Mouse (Mus musculus) intestine, postnatal 0 days (tissue): ENCODE measurements around the gene Hmox2. TPM values are rescaled to one million over a fixed set of nuclear protein-coding genes. Genes with fewer than 3 reads are reported as not detected.

ENCODE experiments used
- ATAC-seq: fragments of 200-750 bp; cut with Nextera tagmentation; 2 replicates; pipeline ENCODE4 v1.8.0; 2017; ENCODE audit warnings: mild to moderate bottlenecking, moderate TSS enrichment, moderate library complexity
- H3K27ac ChIP-seq: fragments of 300-500 bp; sonication (generic); 2 replicates; pipeline ENCODE4 v1.5.1; 2014; ENCODE audit warnings: mild to moderate bottlenecking, low read depth, low read length, moderate library complexity
- H3K27me3 ChIP-seq: fragments of 300-500 bp; sonication (generic); replicated peaks from 2 replicates; pipeline ENCODE4 v1.6.1; 2014; ENCODE audit warnings: low read length, mixed read lengths; ENCODE audit not compliant: control insufficient read depth, insufficient read depth
- H3K36me3 ChIP-seq: fragments of 300-500 bp; sonication (generic); 2 replicates; pipeline ENCODE4 v1.6.1; 2014; ENCODE audit warnings: mild to moderate bottlenecking, moderate library complexity; ENCODE audit not compliant: control insufficient read depth, insufficient read depth
- H3K4me1 ChIP-seq: fragments of 300-500 bp; sonication (generic); replicated peaks from 2 replicates; pipeline ENCODE4 v1.6.1; 2014; ENCODE audit warnings: antibody characterized with exemption, low read length, mixed read lengths; ENCODE audit not compliant: control insufficient read depth, insufficient read depth
- H3K4me2 ChIP-seq: fragments of 300-500 bp; sonication (generic); replicated peaks from 2 replicates; pipeline ENCODE4 v1.6.1; 2014; ENCODE audit warnings: low read depth, mild to moderate bottlenecking, moderate library complexity
- H3K4me3 ChIP-seq: fragments of 300-500 bp; sonication (generic); 2 replicates; pipeline ENCODE4 v1.5.1; 2014; ENCODE audit warnings: low read depth, low read length
- H3K9ac ChIP-seq: fragments of 300-500 bp; sonication (generic); 2 replicates; pipeline ENCODE4 v1.6.1; 2014; ENCODE audit warnings: mild to moderate bottlenecking, low read depth, low read length
- H3K9me3 ChIP-seq: fragments of 300-500 bp; sonication (generic); 2 replicates; pipeline ENCODE4 v1.6.1; 2016; ENCODE audit warnings: mixed run types; ENCODE audit not compliant: control insufficient read depth
- CTCF ChIP-seq: sonication (generic); IDR thresholded peaks from 2 replicates; pipeline ENCODE4 v1.5.1; 2016; ENCODE audit warnings: low read depth, mild to moderate bottlenecking, control low read depth, antibody characterized with exemption, moderate library complexity
- WGBS: fragments of 180-500 bp; shearing (Covaris S2); extraction: QIAGEN DNeasy Blood & Tissue Kit; methylation state at CpG from one replicate; pipeline ENCODE4 v1.1.7; 2014; 5-methylcytosine and 5-hydroxymethylcytosine counted together
- polyA plus RNA-seq: library from polyadenylated mRNA; unstranded; fragments of >200 nt; fragmentation: Nextera tagmentation; extraction: Ambion mirVana; gene quantifications from 2 replicates; pipeline ENCODE4 v1.2.1, GENCODE M21; 2015

Hmox2 gene
- polyA plus RNA-seq, 1 experiment from 2014 or later: 64.3 TPM

DNA sequence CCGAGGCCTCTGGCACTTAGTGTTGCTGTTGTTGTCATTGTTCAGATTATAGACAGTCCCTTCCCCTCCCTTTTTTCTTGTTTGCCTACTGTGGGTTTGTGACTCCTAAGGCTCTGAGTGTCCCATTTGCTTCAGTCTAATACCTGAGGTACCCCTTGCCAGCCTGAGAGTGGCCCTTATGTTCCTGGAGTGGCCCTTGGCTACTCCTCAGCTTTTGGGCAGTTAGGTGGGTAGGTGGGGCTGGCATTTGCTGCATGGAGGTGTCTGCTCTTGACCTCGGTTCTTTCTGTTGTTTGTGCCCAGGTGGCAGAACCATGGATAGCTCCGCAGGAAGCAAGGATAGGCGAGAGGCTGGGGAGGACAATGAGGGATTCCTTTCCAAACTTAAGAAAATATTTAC lies 20.6 kb upstream of the Hmox2 start:
- TF ChIP-seq CTCF: no peak
- no peak for ATAC-seq
- Histone ChIP-seq H3K27me3 (no peaks in the 10 kb centered on the region), H3K4me1 (no peaks in the 10 kb centered on the region), H3K9me3 (no peaks in the 10 kb centered on the region), H3K9ac (no peak overlapping the region), H3K4me2 (no peak overlapping the region), H3K4me3 (no peak overlapping the region), H3K27ac (no peak overlapping the region), H3K36me3 (peaks cover 86% of the 10 kb centered on the region)
- 45% methylated on average over 4 of the region's 4 CpGs for WGBS

DNA sequence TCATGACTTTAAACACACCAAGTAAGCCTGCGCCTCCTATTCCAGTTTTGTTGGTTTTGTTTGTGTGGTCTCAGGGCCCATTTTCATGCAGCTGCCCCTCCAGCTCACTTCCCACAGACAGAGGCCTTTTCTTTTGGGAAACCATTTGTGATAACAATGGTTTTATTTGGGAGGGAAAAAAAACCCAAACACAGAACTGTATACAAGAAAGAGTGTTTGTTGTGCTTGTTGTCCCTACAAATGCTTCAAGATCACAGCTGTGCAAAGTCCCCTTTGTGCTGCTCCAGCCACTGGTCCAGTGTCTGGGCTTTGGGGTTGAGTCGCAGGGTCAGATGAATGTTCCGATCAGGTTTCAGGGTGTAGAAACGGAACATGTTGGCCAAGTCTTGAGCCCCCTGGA lies 15.0 kb upstream of the Hmox2 start:
- Histone ChIP-seq H3K4me1 (no peaks in the 10 kb centered on the region), H3K4me2 (no peak overlapping the region), H3K36me3 (peaks cover 34% of the 10 kb centered on the region), H3K4me3 (no peak overlapping the region), H3K27me3 (no peaks in the 10 kb centered on the region), H3K9me3 (no peaks in the 10 kb centered on the region), H3K9ac (no peak overlapping the region), H3K27ac (no peak overlapping the region)
- no peak for TF ChIP-seq CTCF
- ATAC-seq: no peak
- WGBS: 94% methylated on average over 4 of the region's 4 CpGs

DNA sequence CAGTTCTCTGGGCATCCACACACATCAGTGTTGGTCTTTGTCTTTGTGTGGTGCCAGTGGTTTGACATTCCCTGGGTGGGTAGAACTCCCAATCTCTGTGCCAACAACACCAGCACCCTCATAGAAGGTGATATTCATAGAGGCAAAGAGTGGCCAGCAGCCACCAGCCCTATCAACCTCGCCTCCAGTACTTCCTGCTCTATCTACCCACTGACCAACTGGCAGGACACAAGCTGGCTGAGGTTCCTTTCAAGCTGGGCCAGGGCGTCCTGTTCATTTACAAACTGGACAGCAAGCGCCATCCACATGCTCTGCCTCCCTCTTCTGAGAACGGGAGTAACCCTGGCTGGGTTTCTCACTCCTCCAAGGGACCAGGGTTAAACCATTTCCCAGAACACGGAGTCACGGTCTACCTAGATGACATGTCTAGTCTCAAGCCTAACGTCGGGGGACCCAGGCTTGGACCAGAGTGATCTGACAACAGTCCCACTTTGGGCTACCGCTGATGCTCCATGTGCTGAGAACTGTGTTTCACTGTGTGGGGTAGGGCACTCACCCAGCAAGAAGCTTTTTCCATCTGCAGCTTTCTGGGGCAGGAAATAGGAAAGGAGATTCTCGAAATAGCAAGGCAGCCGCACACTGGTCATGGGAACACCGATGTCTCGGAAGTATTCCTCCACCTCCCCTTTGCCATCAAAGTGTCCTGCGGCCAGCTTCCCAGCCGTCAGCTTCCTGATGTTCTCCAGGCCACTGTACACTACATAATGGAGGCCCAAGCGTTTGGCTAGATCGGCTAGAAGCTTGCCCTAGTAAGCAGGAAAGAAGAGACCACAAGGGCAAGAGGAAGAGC lies 12.1 kb upstream of the Hmox2 start:
- no peak overlapping the region for H3K27ac ChIP-seq
- peaks cover 5% of the 10 kb centered on the region for H3K36me3 ChIP-seq
- no peaks in the 10 kb centered on the region for H3K9me3 ChIP-seq
- H3K9ac ChIP-seq: no peak overlapping the region
- WGBS: 90% methylated on average over 17 of the region's 17 CpGs
- no peaks in the 10 kb centered on the region for H3K27me3 ChIP-seq
- H3K4me1 ChIP-seq: no peaks in the 10 kb centered on the region
- no peak overlapping the region for H3K4me3 ChIP-seq
- no peak for TF ChIP-seq CTCF
- no peak for ATAC-seq
- H3K4me2 ChIP-seq: no peak overlapping the region

DNA sequence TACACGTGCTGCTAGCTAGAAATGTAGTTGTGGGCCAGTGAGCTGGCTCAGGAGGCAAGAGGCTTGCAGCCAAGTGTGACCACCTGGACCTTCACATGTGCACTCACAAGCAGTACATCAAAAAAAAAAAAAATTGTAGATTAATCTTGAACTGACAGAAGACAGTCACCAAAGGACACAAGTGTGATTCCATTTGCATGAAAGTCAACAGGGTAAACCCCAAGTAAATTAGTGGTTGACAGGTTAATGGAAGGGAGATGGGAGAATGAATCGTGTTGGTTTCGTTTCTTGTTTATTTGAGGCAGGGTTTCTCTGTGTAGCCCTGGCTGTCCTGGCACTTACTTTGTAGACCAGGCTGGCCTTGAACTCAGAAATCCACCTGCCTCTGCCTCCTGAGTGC lies 8.3 kb upstream of the Hmox2 start:
- H3K27me3 ChIP-seq: no peaks in the 10 kb centered on the region
- no peaks in the 10 kb centered on the region for H3K9me3 ChIP-seq
- no peak overlapping the region for H3K9ac ChIP-seq
- peaks cover 3% of the 10 kb centered on the region; the same call in 1 of the 2 replicates for H3K36me3 ChIP-seq
- peak overlapping the region; percentile 79; the same call in 1 of the 2 replicates for H3K4me2 ChIP-seq
- H3K4me3 ChIP-seq: no peak overlapping the region
- ATAC-seq: no peak
- no peak for TF ChIP-seq CTCF
- 52% methylated on average over 3 of the region's 3 CpGs for WGBS
- no peak overlapping the region for H3K27ac ChIP-seq
- no peaks in the 10 kb centered on the region; the same call in 1 of the 2 replicates for H3K4me1 ChIP-seq

DNA sequence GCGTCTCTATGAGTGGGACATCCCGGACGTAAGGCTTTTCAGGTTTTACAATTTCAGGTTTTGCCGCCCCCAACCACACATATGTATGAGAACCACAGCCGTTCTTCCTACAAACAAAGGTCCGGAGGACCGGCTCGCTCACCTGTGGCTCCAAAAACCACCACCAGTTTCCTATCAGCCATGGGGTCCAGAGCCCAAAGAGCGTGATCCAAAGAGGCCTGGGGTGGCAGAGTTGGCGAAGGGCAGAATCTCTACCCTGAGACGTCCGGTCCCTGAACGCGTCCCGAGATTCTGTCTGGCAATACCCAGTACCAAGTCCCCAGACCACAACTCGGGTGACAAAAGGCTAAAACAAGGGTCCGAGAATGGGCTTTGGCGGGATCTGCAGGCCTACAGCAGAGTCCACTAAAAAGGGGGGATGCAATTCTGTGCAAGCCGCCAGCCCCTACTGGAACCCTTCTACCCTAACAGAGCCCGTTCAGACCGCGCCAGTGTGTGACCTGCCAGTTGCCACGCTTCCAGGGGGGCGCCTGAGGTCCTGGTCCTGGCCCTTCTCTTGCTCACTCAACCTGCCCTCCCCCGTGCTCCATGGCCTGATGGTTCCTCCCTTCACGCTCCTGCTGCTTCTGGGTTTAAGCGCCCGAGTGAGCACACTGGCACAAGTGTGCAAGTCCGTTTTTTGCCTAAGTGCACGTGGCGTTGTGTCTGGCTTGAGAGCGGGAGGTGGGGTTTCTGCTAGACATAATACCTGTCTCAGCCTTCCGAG lies 7.2 kb upstream of the Hmox2 start, which contains the start of gene Nmral1:
TSS of gene Nmral1 (minus strand) at position 604 of the 766 bp plus-strand sequence.
- no peak within 1 kb of the TSS for H3K27ac ChIP-seq
- H3K9me3 ChIP-seq: no peaks in the 10 kb centered on the region
- 17% methylated on average over 33 of the region's 33 CpGs for WGBS
- H3K4me2 ChIP-seq: peak within 1 kb of the TSS; percentile 79
- no peaks in the 10 kb centered on the region; the same call in 1 of the 2 replicates for H3K36me3 ChIP-seq
- TF ChIP-seq CTCF: no peak
- no peaks in the 10 kb centered on the region; the same call in 1 of the 2 replicates for H3K4me1 ChIP-seq
- H3K9ac ChIP-seq: peak within 1 kb of the TSS; percentile 62
- peak; percentile 83 for ATAC-seq
- peak within 1 kb of the TSS; percentile 63 for H3K4me3 ChIP-seq
- no peaks in the 10 kb centered on the region for H3K27me3 ChIP-seq
